Mouse (Mus musculus) megakaryocyte, embryonic 14.5 days (primary cell): ENCODE measurements around the gene Npas3. TPM values are rescaled to one million over a fixed set of nuclear protein-coding genes. Genes with fewer than 3 reads are reported as not detected.
A peak's percentile ranks its signal among the peaks of the same experiment; 100 is the strongest.

Experiments used
- H3K27me3 ChIP-seq: replicated peaks from 2 replicates; pipeline ENCODE3; 2012; ENCODE audit warnings: inconsistent platforms
- H3K36me3 ChIP-seq: replicated peaks from 2 replicates; pipeline ENCODE3; 2012; ENCODE audit warnings: low read length, inconsistent platforms, mixed read lengths
- H3K4me1 ChIP-seq: 2 replicates; pipeline ENCODE4 v1.6.1; 2012; ENCODE audit warnings: inconsistent platforms
- H3K4me3 ChIP-seq: replicated peaks from 2 replicates; pipeline ENCODE3; 2012; ENCODE audit warnings: moderate library complexity, mild to moderate bottlenecking, inconsistent platforms
- H3K9me3 ChIP-seq: 2 replicates; pipeline ENCODE4 v1.6.1; 2012; ENCODE audit warnings: inconsistent platforms
- FLI1 ChIP-seq: IDR thresholded peaks from 2 replicates; pipeline ENCODE4 v1.6.1; 2012; ENCODE audit warnings: low read length, inconsistent platforms, mixed read lengths
- GATA1 ChIP-seq: IDR thresholded peaks from 3 replicates; pipeline ENCODE4 v1.6.1; 2012; ENCODE audit warnings: mixed read lengths, low read length, inconsistent platforms, borderline replicate concordance
- polyA plus RNA-seq: library from polyadenylated mRNA; stranded (reverse); fragments of >175 nt; gene quantifications from 2 replicates; pipeline ENCODE4 v1.2.3, GENCODE M21; 2012; ENCODE audit warnings: low replicate concordance; ENCODE audit not compliant: insufficient read depth

Npas3 gene
- 0.69 TPM in 1 of 2 replicates, not detected in the other for polyA plus RNA-seq

- Histone ChIP-seq H3K9me3 (peaks cover 6% of the 10 kb centered on the region; the same call in 1 of the 2 replicates), H3K4me3 (peak within 1 kb of the TSS; percentile 38), H3K4me1 (peaks cover 18% of the 10 kb centered on the region), H3K27me3 (peaks cover 74% of the 10 kb centered on the region), H3K36me3 (no peaks in the 10 kb centered on the region)
- no peak for TF ChIP-seq GATA1
Measured at GRCm38 (mm10) chr12:53248101-53248727, at the start of gene Npas3. TSS of gene Npas3 (plus strand) at chr12:53248677.

DNA sequence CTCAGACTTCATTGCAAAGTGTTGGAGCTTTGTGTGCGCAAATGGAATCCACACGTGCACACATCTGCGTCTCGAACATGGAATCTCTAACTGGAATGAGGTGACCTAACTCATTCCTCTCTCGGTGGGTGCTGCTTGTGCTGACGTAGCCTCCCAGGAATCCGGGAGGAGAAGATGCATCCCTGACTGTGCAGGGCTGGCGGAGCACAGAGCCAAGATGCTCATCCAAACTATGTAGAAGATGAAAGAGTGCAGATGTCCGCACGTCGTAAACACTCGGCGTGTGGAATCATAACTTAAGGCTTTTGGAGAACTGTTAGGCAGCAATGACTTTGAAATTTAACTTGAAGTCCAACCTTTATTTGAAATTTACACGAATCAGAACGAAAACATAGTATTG, 31.3 kb upstream of the Npas3 start:
- peaks cover 18% of the 10 kb centered on the region; the same call in 1 of the 2 replicates for H3K9me3 ChIP-seq
- H3K27me3 ChIP-seq, result no peaks in the 10 kb centered on the region
- no peak overlapping the region for H3K4me3 ChIP-seq
- H3K4me1 ChIP-seq, result no peaks in the 10 kb centered on the region
- no peaks in the 10 kb centered on the region for H3K36me3 ChIP-seq
- TF ChIP-seq FLI1 (no peak), GATA1 (no peak)

DNA sequence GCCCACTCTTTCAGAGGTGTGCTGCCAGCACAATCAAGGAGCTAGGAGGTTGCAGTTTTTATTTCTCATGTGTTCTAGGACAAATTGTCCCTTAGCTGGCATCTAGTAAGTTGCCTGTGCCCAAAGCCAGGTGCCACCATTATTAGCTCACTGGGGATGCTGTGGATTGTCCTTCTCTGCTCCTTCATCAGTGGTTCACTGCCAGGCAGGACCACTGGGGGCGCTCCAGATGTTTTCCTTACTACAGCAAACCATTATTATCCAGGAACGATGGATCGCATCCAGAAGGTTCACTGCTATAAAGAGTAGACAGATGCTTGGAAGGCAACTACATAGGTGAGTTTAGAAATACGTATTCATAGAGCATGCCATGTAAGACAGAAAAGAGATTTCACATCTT, 25.7 kb upstream of the Npas3 start:
- Histone ChIP-seq H3K27me3 (no peaks in the 10 kb centered on the region), H3K36me3 (no peaks in the 10 kb centered on the region), H3K9me3 (no peaks in the 10 kb centered on the region), H3K4me3 (no peak overlapping the region), H3K4me1 (no peaks in the 10 kb centered on the region)
- TF ChIP-seq FLI1 (no peak), GATA1 (no peak)

DNA sequence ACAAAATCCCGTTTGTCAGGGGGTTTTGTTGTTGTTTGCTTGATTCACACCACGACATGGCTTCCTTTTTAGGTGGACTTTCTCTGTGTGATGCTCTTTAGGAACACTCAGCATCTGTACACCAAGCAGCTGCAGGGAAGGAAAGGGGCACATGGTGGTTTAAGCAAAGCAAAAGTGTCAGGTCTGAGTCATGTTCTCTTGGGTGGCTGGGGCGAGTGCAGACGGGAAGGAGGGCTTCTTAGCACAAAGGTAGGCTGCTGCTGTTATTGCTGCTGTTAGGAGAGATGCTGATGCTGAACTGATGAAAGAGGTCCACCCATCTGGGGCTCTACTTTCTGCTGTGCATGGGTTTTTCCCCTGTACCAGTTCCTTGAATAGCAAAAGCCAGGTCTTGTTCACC, 21.1 kb upstream of the Npas3 start:
- H3K27me3 ChIP-seq, result no peaks in the 10 kb centered on the region
- no peak for TF ChIP-seq GATA1
- no peak for TF ChIP-seq FLI1
- H3K4me1 ChIP-seq, result no peaks in the 10 kb centered on the region
- no peaks in the 10 kb centered on the region for H3K36me3 ChIP-seq
- H3K9me3 ChIP-seq, result no peaks in the 10 kb centered on the region
- H3K4me3 ChIP-seq, result no peak overlapping the region

DNA sequence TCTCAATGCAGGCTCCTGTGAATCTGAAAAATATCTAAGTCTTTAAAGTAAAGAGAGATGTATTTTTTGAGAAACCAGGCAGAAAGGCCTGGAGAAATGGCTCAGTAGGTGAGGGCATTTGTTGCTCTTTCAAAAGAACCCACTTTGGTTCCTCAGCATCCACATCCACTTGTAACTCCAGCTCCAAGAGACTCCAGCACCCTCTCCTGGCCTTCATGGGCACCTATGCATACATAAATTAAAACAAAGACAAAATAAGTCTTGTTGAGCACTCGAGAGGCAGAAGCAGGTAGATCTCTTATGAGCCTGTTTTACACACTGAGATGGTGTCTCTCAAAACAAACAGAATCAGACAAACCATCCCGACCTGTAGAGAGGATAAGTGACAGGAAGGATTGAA, 19.1 kb upstream of the Npas3 start:
- H3K4me3 ChIP-seq, result no peak overlapping the region
- H3K27me3 ChIP-seq, result no peaks in the 10 kb centered on the region
- TF ChIP-seq FLI1 (no peak), GATA1 (no peak)
- no peaks in the 10 kb centered on the region for H3K9me3 ChIP-seq
- H3K4me1 ChIP-seq, result no peaks in the 10 kb centered on the region
- no peaks in the 10 kb centered on the region for H3K36me3 ChIP-seq

DNA sequence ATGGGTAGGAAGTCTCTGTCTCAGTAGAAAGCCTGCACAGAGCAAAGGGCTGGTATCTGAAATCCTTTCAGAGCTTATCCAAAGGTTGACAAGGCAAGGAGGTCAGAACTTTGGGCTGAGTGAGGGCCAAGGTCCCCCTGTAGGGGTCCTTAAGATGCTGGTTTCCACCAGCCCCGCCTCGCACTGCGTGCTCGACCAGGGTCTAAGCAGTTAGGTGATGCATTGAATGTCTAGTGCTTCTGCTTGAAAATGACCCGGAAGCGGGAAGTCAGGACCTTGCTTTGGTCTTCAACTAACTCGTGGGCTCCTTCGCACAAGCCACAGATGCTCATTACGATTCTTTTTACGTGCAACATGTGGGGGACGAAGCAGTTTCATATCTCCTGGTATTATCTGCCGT, 2.3 kb upstream of the Npas3 start:
- H3K4me1 ChIP-seq, result peaks cover 15% of the 10 kb centered on the region
- no peak for TF ChIP-seq GATA1
- no peak for TF ChIP-seq FLI1
- peaks cover 56% of the 10 kb centered on the region for H3K27me3 ChIP-seq
- H3K4me3 ChIP-seq, result no peak overlapping the region
- peaks cover 6% of the 10 kb centered on the region; the same call in 1 of the 2 replicates for H3K9me3 ChIP-seq
- H3K36me3 ChIP-seq, result no peaks in the 10 kb centered on the region

GRCm38 (mm10) chr12:53246581-53247490, 1.6 kb upstream of the Npas3 start:
- Histone ChIP-seq H3K4me3 (no peak overlapping the region), H3K36me3 (no peaks in the 10 kb centered on the region), H3K27me3 (peaks cover 62% of the 10 kb centered on the region), H3K9me3 (peaks cover 6% of the 10 kb centered on the region; the same call in 1 of the 2 replicates), H3K4me1 (peaks cover 17% of the 10 kb centered on the region)
- TF ChIP-seq FLI1 (no peak), GATA1 (no peak)

DNA sequence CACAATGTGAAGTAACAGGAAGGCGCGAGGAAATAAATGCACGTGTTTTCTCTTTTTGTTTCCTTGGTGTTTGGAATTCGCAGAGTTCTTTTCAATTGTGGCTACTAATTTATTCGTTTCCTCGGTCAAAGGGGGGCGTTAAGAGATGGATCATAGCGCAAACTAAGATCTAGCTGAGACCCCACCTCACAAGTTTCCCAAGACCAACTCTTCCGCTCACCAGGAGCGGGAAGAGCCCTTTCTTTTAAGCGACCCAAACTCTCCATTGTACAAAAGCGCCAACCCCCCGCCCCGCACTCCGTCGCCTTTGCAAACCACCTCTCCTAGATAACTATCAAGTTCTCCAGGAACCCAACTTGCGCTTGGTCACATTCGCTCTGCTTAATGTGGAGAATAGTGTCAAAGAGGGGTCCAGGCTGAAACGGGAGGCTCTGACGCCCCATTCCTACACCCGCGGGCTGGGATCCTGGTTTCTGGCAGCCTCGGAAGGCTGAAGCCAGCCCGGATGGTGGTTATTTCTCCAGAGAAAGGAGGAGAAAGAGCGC, 914 bp upstream of the Npas3 start:
- H3K4me1 ChIP-seq, result peaks cover 18% of the 10 kb centered on the region
- H3K36me3 ChIP-seq, result no peaks in the 10 kb centered on the region
- peaks cover 6% of the 10 kb centered on the region; the same call in 1 of the 2 replicates for H3K9me3 ChIP-seq
- no peak for TF ChIP-seq GATA1
- no peak for TF ChIP-seq FLI1
- H3K27me3 ChIP-seq, result peaks cover 68% of the 10 kb centered on the region
- H3K4me3 ChIP-seq, result no peak overlapping the region

DNA sequence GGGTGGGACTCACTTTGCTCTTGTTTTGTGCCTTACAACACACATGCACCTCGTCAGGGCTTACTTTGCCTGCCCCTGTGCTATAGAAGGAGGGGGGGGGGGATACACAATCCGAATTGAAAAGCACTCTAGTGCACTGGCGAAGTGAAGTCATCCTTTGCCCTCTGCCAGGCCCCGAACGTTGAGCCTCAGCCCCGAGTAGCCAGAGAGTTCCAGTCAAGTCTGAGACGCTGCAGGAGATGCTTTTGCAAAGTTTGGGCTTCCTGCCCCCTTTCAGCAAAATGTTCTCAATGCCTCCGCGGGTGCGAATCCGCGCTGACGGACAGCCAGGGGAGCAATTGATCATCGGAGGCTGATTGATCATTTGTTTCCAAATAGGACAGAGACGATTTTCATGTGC, 319 bp downstream of the Npas3 start:
- Histone ChIP-seq H3K27me3 (peaks cover 79% of the 10 kb centered on the region), H3K4me1 (peaks cover 23% of the 10 kb centered on the region), H3K9me3 (peaks cover 6% of the 10 kb centered on the region; the same call in 1 of the 2 replicates), H3K36me3 (no peaks in the 10 kb centered on the region), H3K4me3 (peak overlapping the region; percentile 38)
- TF ChIP-seq FLI1 (no peak), GATA1 (no peak)
